Mouse (Mus musculus) lung, postnatal 4 days (tissue): ENCODE results near the gene Metrn.
"Not testable (repeated sequence)": the region's sequence is repeated elsewhere in the genome, so short reads cannot be mapped to it uniquely, and the experiment has no call there.

Source experiments
- DNase-seq, 2 experiments: peaks; one replicate each; pipeline ENCODE4 v3.0.0; 2021

Gene Metrn

DNA sequence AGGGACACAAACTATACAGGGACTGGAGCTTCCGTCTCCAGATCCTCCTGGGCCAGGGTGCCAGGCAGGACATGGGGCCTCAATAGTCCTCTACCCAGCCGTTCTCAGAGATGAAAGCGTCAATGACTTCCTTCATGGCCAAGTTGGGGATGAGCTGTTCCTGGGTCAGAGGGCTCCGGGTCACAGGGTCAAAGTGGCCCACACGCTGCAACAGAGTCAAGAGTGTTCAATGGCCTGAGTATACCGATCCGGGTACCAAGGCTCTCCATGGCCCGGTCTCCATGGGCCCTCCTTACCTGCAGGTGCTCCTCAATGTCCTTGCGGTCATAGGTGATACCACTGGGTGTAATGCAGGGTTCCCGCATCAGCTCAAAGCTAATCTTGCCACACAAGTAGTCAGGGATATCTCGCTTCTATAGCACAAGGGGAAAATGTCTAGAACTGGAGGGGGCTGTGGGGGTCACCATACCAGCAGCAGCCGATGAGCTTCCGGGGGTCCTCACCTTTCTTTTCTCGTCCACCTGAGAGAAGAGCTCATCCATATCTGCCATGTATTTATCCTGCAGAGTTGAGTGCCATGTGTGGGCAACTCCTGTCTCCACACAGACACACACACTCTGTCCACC lies 34.0 kb upstream of the Metrn start:
- no peak for DNase-seq

DNA sequence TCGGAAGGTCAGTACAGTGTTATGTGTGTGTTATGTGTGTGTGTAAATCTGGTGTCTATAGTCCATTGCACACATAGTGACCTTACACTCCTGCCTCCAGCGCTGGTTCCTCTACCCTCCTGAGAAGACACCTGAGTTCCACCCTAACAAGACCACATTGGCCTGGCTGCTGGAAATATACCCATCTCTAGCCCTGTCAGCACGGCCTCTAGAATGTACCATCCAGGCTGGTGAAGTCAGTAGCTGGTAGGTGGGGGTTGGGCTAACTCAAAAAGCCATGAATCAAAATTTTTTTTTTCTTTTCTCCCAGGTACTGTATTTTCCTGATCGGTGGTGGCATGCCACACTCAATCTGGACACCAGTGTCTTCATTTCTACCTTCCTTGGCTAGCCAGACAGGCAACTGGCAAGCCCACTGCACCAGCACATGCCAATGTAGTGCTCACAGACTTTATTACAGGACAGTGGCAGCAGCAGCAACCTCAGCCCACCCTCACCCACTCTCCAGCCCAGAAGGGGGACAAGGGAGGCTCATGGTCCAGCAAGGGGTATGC lies 33.3 kb upstream of the Metrn start:
- no peak for DNase-seq

DNA sequence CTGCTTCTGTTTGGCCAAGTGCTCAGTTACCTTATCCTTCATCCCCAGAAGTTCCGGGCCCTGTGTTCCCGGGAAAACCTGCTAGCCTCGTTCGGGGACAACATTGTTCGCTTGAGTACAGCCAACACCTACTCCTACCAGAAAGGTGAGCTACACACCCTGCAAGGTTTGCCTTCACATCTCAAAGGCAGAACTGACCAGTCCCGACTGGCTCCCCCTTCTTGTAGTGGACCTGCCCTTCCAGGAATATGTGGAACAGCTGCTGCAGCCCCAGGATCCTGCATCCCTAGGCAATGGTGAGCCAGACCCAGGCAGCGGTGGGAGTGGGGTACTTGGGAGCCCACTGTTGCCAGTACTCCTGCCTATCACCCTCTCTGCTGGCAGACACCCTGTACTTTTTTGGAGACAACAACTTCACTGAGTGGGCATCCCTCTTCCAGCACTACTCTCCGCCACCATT lies 32.7 kb upstream of the Metrn start:
- DNase-seq = no peak

- DNase-seq = peak; percentile 78 to 79
Observed at GRCm38 (mm10) chr17:25828712-25829557, 32.0 kb upstream of the Metrn start, which contains the start of gene Jmjd8. Gene Jmjd8 (plus strand): TSS chr17:25828867.

GRCm38 (mm10) chr17:25828223-25828594 lies 31.3 kb upstream of the Metrn start:
- DNase-seq = no peak

DNA sequence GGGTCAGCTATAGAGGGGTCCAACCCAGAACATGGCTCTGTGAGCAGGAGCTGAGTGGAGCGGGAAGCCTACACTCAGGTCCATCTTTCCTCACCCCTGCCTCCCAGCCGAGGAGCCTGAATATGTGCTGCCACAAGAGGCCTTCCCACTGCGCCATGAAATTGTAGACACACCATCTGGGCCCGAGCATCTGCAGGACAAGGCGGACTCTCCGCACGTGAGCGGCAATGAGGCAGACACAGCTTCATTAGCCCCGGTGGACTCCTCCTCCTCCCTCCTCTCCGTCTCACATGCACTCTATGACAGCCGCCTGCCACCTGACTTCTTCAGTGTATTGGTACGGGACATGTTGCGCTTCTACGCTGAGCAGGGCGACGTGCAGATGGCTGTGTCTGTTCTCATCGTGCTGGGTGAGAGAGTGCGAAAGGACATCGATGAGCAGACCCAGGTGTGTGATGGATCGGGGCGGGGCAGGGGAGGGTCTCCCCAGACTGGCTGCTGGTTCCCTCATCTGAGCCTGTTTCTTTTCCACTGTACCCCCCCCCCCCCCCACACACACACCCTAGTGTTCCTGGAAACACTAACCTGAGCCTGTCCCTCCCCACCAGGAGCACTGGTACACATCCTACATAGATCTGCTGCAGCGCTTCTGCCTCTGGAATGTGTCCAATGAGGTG lies 30.7 kb upstream of the Metrn start:
- no peak for DNase-seq

- no peak for DNase-seq
Observed at GRCm38 (mm10) chr17:25827011-25827410, 30.1 kb upstream of the Metrn start.

- DNase-seq = no peak
Observed at GRCm38 (mm10) chr17:25825984-25826570, 29.1 kb upstream of the Metrn start.

DNA sequence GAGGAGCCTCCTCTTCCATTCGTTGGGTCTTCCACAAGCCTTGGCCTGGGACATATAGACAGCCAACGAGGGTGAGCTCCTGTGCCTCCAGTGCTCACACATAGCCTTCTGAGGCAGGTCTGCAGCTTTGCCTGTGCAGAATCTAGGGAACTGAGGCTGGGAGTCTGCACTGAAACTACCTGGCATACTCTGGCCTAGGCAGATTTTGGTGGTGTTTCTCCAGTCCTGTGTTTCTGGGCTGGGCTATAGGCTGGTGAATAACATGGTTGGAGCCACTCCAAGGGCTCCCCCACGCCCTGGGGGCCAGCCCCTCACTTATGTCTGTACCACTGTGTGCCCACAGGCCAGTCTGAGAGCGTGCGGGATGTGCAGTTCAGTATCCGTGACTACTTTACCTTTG lies 28.4 kb upstream of the Metrn start:
- no peak for DNase-seq

DNA sequence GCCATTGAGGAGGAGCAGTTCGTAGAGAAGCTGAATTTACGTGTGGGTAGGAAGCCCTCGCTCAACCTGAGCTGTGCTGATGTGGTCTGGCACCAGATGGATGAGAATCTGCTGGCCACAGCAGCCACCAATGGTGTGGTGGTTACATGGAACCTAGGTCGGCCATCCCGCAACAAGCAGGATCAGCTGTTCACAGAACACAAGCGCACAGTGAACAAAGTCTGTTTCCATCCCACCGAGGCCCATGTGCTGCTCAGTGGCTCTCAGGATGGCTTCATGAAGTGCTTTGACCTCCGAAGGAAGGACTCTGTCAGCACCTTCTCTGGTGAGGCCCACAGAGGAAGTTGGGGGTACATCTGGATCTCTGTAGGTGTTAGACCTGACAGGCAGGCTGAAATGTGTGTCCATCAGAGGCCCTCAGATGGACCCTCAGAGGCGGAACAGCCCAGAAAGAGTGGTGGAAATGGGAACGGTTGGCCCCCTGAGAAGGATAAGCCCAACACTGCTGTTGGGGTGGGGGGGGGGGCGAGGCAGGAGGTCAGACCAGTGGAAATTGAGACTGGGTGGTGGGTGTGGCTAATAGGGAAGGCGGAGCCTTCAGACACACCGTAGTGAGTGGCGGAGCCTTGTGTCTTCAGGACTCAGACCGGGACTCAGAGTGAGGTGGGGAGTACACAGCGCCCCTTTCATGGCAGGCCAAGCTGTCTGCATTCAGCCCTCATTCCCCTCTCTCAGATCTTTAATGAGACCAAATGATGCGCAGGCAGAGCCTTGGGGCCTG lies 27.6 kb upstream of the Metrn start:
- DNase-seq = no peak

DNA sequence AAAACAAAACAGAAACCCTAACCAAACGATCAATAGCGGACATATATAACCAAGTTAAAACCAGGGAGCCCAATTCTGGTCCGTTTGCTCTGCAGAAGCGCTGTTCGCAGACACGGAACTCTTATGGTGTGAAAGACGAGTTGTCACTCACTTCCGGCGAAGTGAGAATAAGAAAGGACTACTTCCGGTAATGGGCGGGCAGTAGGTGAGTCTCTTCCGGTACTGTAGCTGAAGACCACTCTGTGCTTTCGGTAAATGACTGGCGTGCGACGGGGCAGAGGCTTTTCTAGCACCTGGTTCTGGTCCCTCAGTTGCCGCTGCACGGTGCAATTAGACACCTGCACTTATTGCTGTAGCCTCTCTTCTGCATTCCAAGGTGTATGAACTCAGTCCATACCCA lies 26.5 kb upstream of the Metrn start, which contains the start of gene Wdr24:
Gene Wdr24 (plus strand): TSS at position 176 of the 400 bp plus-strand sequence.
- DNase-seq = peak; percentile 78 to 85

- DNase-seq = peak in 1 of 2 experiments; percentile 34
Observed at GRCm38 (mm10) chr17:25818851-25819780, 22.2 kb upstream of the Metrn start.

DNA sequence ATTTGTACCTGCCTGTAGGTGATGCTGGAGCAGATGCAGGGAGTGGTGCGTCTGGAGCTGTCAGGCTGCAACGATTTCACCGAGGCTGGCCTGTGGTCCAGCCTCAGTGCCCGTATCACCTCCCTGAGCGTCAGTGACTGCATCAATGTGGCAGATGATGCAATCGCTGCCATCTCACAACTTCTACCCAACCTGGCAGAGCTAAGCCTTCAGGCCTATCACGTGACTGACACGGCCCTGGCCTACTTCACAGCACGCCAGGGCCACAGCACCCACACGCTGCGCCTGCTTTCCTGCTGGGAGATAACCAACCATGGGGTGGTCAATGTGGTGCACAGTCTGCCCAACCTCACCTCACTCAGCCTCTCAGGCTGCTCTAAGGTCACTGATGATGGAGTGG lies 20.7 kb upstream of the Metrn start:
- DNase-seq = no peak

DNA sequence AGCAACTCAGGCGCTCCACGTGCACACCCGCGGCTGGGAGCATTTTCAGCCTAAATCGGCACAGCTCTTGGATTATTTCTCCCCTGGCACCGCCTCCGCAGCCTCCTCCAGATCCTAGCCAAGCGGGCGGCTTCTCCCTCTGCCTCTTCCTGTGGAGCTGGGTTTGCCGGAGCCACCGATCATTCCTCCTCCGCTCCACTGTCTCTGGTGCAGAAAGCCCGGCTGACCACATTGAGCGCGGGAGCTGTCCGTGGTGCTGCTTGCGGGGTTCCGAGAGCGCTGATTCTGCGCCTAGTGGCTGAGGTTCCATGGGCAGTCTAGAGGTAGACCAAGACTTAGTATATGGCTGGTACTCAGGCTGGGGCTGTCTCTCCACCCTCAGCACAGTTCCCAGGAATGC lies 16.5 kb upstream of the Metrn start:
- DNase-seq = peak; percentile 89 to 92

- no peak for DNase-seq
Observed at GRCm38 (mm10) chr17:25810890-25811289, 14.0 kb upstream of the Metrn start.

DNA sequence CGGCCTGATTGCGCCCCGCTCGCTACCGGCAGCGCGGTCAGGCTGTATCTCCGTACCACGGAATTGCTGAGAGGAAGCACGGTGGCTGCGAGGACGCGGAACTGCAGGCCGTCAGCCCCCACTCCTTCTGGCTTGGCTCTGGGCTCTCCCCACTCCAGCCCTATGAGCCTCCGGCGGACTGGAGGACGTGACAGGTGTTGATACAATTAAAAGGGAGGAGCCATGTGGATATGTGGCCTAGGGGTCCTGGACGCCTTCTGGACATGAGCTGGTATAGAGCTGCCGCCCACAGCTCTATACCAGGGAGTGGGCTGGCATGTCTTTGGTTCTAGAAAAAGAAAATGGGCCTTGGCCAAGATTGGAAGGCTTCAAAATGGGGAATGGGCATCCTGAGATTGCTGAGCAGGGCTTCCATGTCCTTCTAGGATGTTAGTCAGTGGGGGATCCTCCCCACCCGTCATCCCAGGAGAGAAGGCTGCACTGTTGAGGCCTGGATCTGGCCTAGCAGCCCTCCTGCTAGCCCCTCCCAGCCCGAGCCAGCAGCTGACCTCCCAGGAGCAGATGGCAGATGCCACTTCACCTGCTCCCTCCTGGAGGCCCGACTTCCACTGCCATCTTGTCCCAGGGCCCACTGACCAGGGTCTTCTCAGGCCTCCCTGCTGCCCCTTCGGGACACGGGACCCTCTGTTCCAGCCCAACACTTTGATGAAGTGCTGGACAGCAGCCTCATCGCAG lies 12.8 kb upstream of the Metrn start:
- DNase-seq = no peak

GRCm38 (mm10) chr17:25808789-25809605 lies 12.1 kb upstream of the Metrn start, which contains the start of gene Fbxl16:
Gene Fbxl16 (plus strand): TSS chr17:25809085.
- DNase-seq = peak; percentile 60 to 83

DNA sequence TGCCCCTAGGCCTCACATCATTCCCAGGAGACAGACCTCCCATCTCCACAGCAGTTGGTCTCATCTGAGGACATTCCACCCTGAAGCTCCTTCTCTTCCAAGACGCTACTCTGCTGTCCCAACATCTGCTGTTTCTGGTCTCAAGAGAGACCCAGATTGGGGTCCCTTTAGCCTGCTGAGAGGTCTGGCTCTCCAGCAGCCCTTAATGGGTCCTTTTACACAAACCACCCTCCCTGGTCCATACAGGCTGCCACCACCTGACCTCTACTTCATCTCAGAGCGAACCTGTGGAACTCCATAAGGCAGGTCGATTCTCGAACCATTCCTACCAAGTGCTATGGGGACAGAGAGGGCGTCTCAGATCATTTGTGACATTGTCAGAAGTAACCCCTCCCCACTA lies 11.1 kb upstream of the Metrn start:
- no peak for DNase-seq

- DNase-seq = not testable (repeated sequence)
Observed at GRCm38 (mm10) chr17:25807452-25807851, 10.5 kb upstream of the Metrn start.
